Mouse (Mus musculus) fibroblast of lung, adult 2 months (primary cell): ENCODE measurements around the gene Unc13a.

Experiments
- DNase-seq: peaks from one replicate; pipeline ENCODE4 v3.0.0-alpha.2; 2011; ENCODE audit warnings: low read depth

Gene Unc13a

GRCm38 (mm10) chr8:71686143-71686734 is 14.7 kb upstream of the Unc13a start:
- DNase-seq, result no peak

- no peak for DNase-seq
These were observed 14.0 kb upstream of the Unc13a start for GRCm38 (mm10) chr8:71685573-71685972.

GRCm38 (mm10) chr8:71684701-71685100 is 13.1 kb upstream of the Unc13a start:
- no peak for DNase-seq

GRCm38 (mm10) chr8:71682832-71683231 is 11.3 kb upstream of the Unc13a start:
- DNase-seq, result no peak

GRCm38 (mm10) chr8:71681369-71681915 is 9.9 kb upstream of the Unc13a start:
- peak; percentile 85 for DNase-seq

- DNase-seq, result no peak
These were observed 8.9 kb upstream of the Unc13a start for GRCm38 (mm10) chr8:71680471-71680870.

- DNase-seq, result no peak
These were observed 8.1 kb upstream of the Unc13a start for GRCm38 (mm10) chr8:71679550-71680168.

- no peak for DNase-seq
These were observed 7.6 kb upstream of the Unc13a start for GRCm38 (mm10) chr8:71679116-71679515.

GRCm38 (mm10) chr8:71678216-71678615 is 6.7 kb upstream of the Unc13a start:
- DNase-seq, result no peak

- no peak for DNase-seq
These were observed 6.0 kb upstream of the Unc13a start for GRCm38 (mm10) chr8:71677555-71677954.

GRCm38 (mm10) chr8:71676803-71677202 is 5.2 kb upstream of the Unc13a start:
- DNase-seq, result no peak

GRCm38 (mm10) chr8:71676020-71676741 is 4.6 kb upstream of the Unc13a start, which contains the start of gene Jak3:
TSS of gene Jak3 (plus strand) at chr8:71676296.
- DNase-seq, result no peak

GRCm38 (mm10) chr8:71675456-71676019 is 4.0 kb upstream of the Unc13a start:
- no peak for DNase-seq

- no peak for DNase-seq
These were observed 2.5 kb upstream of the Unc13a start for GRCm38 (mm10) chr8:71674071-71674470.

GRCm38 (mm10) chr8:71672168-71672735 is 695 bp upstream of the Unc13a start:
- DNase-seq, result no peak

GRCm38 (mm10) chr8:71670621-71671548 is 672 bp downstream of the Unc13a start:
- DNase-seq, result no peak

- DNase-seq, result no peak
These were observed 1.4 kb downstream of the Unc13a start for GRCm38 (mm10) chr8:71670198-71670597.

- no peak for DNase-seq
These were observed 3.2 kb downstream of the Unc13a start for GRCm38 (mm10) chr8:71668220-71668975.

- DNase-seq, result no peak
These were observed 4.3 kb downstream of the Unc13a start for GRCm38 (mm10) chr8:71667256-71667655.

GRCm38 (mm10) chr8:71666855-71667254 is 4.7 kb downstream of the Unc13a start:
- DNase-seq, result no peak
